Mouse (Mus musculus): ENCODE results near the gene Gps2.
A peak's percentile ranks its signal among the peaks of the same experiment; 100 is the strongest.
"Not testable (repeated sequence)": the region's sequence is repeated elsewhere in the genome, so short reads cannot be mapped to it uniquely, and the experiment has no call there.

The Gps2 gene

GRCm38 (mm10) chr11:69915667-69916627 lies 2.3 kb downstream of the Gps2 start:
- DNase-seq (ENCODE audit: inconsistent age in 2 of 2, low spot score in 1 of 2) = peak in 1 of 2 experiments; percentile 45

GRCm38 (mm10) chr11:69916652-69917378 lies 3.1 kb downstream of the Gps2 start:
- DNase-seq (ENCODE audit: inconsistent age in 2 of 2, low spot score in 1 of 2) = peak in 1 of 2 experiments; percentile 39

- DNase-seq (ENCODE audit: inconsistent age in 2 of 2, low spot score in 1 of 2) = peak in 1 of 2 experiments; percentile 32
Measured at GRCm38 (mm10) chr11:69917379-69917948, 3.8 kb downstream of the Gps2 start.

GRCm38 (mm10) chr11:69918118-69918517 lies 4.4 kb downstream of the Gps2 start:
- DNase-seq (ENCODE audit: inconsistent age in 2 of 2, low spot score in 1 of 2) = peak in 1 of 2 experiments; percentile 36

- DNase-seq (ENCODE audit: inconsistent age in 2 of 2, low spot score in 1 of 2) = peak in 1 of 2 experiments; percentile 61
Measured at GRCm38 (mm10) chr11:69919053-69919452, 5.4 kb downstream of the Gps2 start.

GRCm38 (mm10) chr11:69919661-69920265 lies 6.1 kb downstream of the Gps2 start:
- peak; percentile 86 to 94 for DNase-seq (ENCODE audit: inconsistent age in 2 of 2, low spot score in 1 of 2)

GRCm38 (mm10) chr11:69920266-69921031 lies 6.8 kb downstream of the Gps2 start:
- peak in 1 of 2 experiments; percentile 66 for DNase-seq (ENCODE audit: inconsistent age in 2 of 2, low spot score in 1 of 2)

- peak; percentile 100 for DNase-seq (ENCODE audit: inconsistent age in 2 of 2, low spot score in 1 of 2)
Measured at GRCm38 (mm10) chr11:69921114-69922011, 7.7 kb downstream of the Gps2 start, which contains the start of gene Eif5a. Gene Eif5a, minus strand, starts transcription at chr11:69921958.

- DNase-seq (ENCODE audit: inconsistent age in 2 of 2, low spot score in 1 of 2) = peak in 1 of 2 experiments; percentile 81
Measured at GRCm38 (mm10) chr11:69922012-69922756, 8.5 kb downstream of the Gps2 start.

GRCm38 (mm10) chr11:69922796-69923195 lies 9.1 kb downstream of the Gps2 start:
- peak in 1 of 2 experiments; percentile 70 for DNase-seq (ENCODE audit: inconsistent age in 2 of 2, low spot score in 1 of 2)

GRCm38 (mm10) chr11:69927501-69927900 lies 13.8 kb downstream of the Gps2 start:
- DNase-seq (ENCODE audit: inconsistent age in 2 of 2, low spot score in 1 of 2) = no peak

- DNase-seq (ENCODE audit: inconsistent age in 2 of 2, low spot score in 1 of 2) = no peak
Measured at GRCm38 (mm10) chr11:69929712-69930111, 16.0 kb downstream of the Gps2 start.

- not testable (repeated sequence) for DNase-seq (ENCODE audit: inconsistent age in 2 of 2, low spot score in 1 of 2)
Measured at GRCm38 (mm10) chr11:69930176-69930575, 16.5 kb downstream of the Gps2 start.

- peak in 1 of 2 experiments; percentile 22 for DNase-seq (ENCODE audit: inconsistent age in 2 of 2, low spot score in 1 of 2)
Measured at GRCm38 (mm10) chr11:69930967-69931537, 17.4 kb downstream of the Gps2 start.

GRCm38 (mm10) chr11:69931769-69932168 lies 18.1 kb downstream of the Gps2 start:
- DNase-seq (ENCODE audit: inconsistent age in 2 of 2, low spot score in 1 of 2) = no peak

- no peak for DNase-seq (ENCODE audit: inconsistent age in 2 of 2, low spot score in 1 of 2)
Measured at GRCm38 (mm10) chr11:69932254-69932653, 18.6 kb downstream of the Gps2 start.

GRCm38 (mm10) chr11:69933066-69933465 lies 19.4 kb downstream of the Gps2 start:
- no peak for DNase-seq (ENCODE audit: inconsistent age in 2 of 2, low spot score in 1 of 2)

- peak; percentile 89 to 97 for DNase-seq (ENCODE audit: inconsistent age in 2 of 2, low spot score in 1 of 2)
Measured at GRCm38 (mm10) chr11:69934169-69934568, 20.5 kb downstream of the Gps2 start.

Data from adrenal gland, adult (tissue).